20 mouse cellular contexts compared by ENCODE assay signal in genomic region chr8:87025946-87026345, GRCm38 (mm10).
"Had no signal": no experiment of that assay in that cellular context is flagged by ENCODE, and none has a peak within 500 bp of the region (broad histone marks: within the 10 kb centered on the region; RNA-seq: fewer than 3 reads in every experiment).

No protein-coding gene starts in this region.

- H3K9me3 ChIP-seq: midbrain, embryonic 12.5 days; midbrain, embryonic 15.5 days; neural tube, embryonic 15.5 days had no signal

- H3K4me2 ChIP-seq: lung, embryonic 14.5 days; midbrain, embryonic 12.5 days; midbrain, embryonic 15.5 days; neural tube, embryonic 12.5 days; neural tube, embryonic 15.5 days had no signal

- ATAC-seq: liver, postnatal 0 days; lung, postnatal 0 days; midbrain, embryonic 15.5 days had no signal

- H3K27me3 ChIP-seq: midbrain, embryonic 12.5 days; midbrain, embryonic 15.5 days; neural tube, embryonic 12.5 days; neural tube, embryonic 15.5 days had no signal

- H3K9ac ChIP-seq: liver, embryonic 14.5 days; liver, postnatal 0 days; lung, embryonic 14.5 days; midbrain, embryonic 12.5 days; midbrain, embryonic 15.5 days; neural tube, embryonic 12.5 days; neural tube, embryonic 15.5 days had no signal

- H3K27ac ChIP-seq: kidney, postnatal 0 days; left cerebral cortex, adult 2 months; liver, embryonic 14.5 days; macrophage; midbrain, embryonic 12.5 days; midbrain, embryonic 15.5 days; neural tube, embryonic 12.5 days; neural tube, embryonic 15.5 days; stomach, postnatal 0 days had no signal

- H3K4me1 ChIP-seq: midbrain, embryonic 12.5 days; midbrain, embryonic 15.5 days; neural tube, embryonic 12.5 days; neural tube, embryonic 15.5 days had no signal

- H3K36me3 ChIP-seq: midbrain, embryonic 12.5 days; midbrain, embryonic 15.5 days; neural tube, embryonic 12.5 days; neural tube, embryonic 15.5 days had no signal

- DNase-seq: kidney, postnatal 36 days; layer of hippocampus, postnatal 36 days; liver, postnatal 0 days; lung, embryonic 14.5 days; right cerebral cortex, adult 18-20 months; right cerebral cortex, postnatal 14 days; right cerebral cortex, postnatal 4 days; thymus, adult 2 months; thymus, postnatal 14 days; thymus, postnatal 4 days had no signal

- H3K4me3 ChIP-seq: left cerebral cortex, adult 2 months; midbrain, embryonic 12.5 days; midbrain, embryonic 15.5 days; neural tube, embryonic 12.5 days; neural tube, embryonic 15.5 days had no signal
